Mouse (Mus musculus) liver, embryonic 14.5 days (tissue): ENCODE measurements around the gene Rab3gap2. TPM values are rescaled to one million over a fixed set of nuclear protein-coding genes. Genes with fewer than 3 reads are reported as not detected.

Experiments
- ATAC-seq: fragments of 200-750 bp; cut with Nextera tagmentation; 2 replicates; pipeline ENCODE4 v1.8.0; 2017; ENCODE audit warnings: moderate number of reproducible peaks, mild to moderate bottlenecking, moderate library complexity; ENCODE audit not compliant: insufficient read depth
- DNase-seq, 3 experiments: peaks; one replicate each; pipeline ENCODE4 v3.0.0-alpha.2; 2012 to 2013; ENCODE audit warnings: low read depth in 3 of 3, low spot score in 3 of 3
- H3K27ac ChIP-seq: fragments of 300-500 bp; sonication (generic); 2 replicates; pipeline ENCODE4 v1.5.1; 2014; ENCODE audit warnings: moderate library complexity, mild to moderate bottlenecking, control low read depth, inconsistent platforms
- H3K27me3 ChIP-seq: fragments of 300-500 bp; sonication (generic); 2 replicates; pipeline ENCODE4 v1.6.1; 2014; ENCODE audit warnings: mild to moderate bottlenecking, low read length, moderate library complexity; ENCODE audit not compliant: control insufficient read depth, insufficient read depth
- H3K36me3 ChIP-seq: fragments of 300-500 bp; sonication (generic); replicated peaks from 2 replicates; pipeline ENCODE4 v1.6.1; 2014; ENCODE audit warnings: low read depth; ENCODE audit not compliant: control insufficient read depth, insufficient read depth
- H3K4me1 ChIP-seq, 2 experiments: fragments of 200-500 bp in 1 of 2; fragments of 300-500 bp in 1 of 2; sonication (generic) in 1 of 2; replicated peaks; 2 replicates each; pipeline ENCODE4 v1.6.1; 2012 to 2014; ENCODE audit warnings: antibody characterized with exemption in 1 of 2, inconsistent platforms in 1 of 2, low read length in 1 of 2; ENCODE audit not compliant: control insufficient read depth in 2 of 2, insufficient read depth in 2 of 2
- H3K4me2 ChIP-seq: fragments of 300-500 bp; sonication (generic); 2 replicates; pipeline ENCODE4 v1.6.1; 2014; ENCODE audit warnings: low read depth, mild to moderate bottlenecking, control low read depth, moderate library complexity
- H3K4me3 ChIP-seq, 2 experiments: fragments of 200-500 bp in 1 of 2; fragments of 300-500 bp in 1 of 2; sonication (generic) in 1 of 2; 2 replicates each; pipeline ENCODE4 v1.5.1; 2012 to 2014; ENCODE audit warnings: low read depth in 2 of 2, low read length in 2 of 2, mild to moderate bottlenecking in 2 of 2, control low read depth in 1 of 2, inconsistent platforms in 1 of 2, moderate library complexity in 1 of 2; ENCODE audit not compliant: insufficient read depth in 1 of 2
- H3K9ac ChIP-seq: fragments of 300-500 bp; sonication (generic); replicated peaks from 2 replicates; pipeline ENCODE4 v1.6.1; 2014; ENCODE audit warnings: mild to moderate bottlenecking, control low read depth, moderate library complexity
- H3K9me3 ChIP-seq: fragments of 300-500 bp; sonication (generic); 2 replicates; pipeline ENCODE4 v1.6.1; 2016; ENCODE audit warnings: low read length, mixed read lengths; ENCODE audit not compliant: control insufficient read depth
- CTCF ChIP-seq: IDR thresholded peaks from 2 replicates; pipeline ENCODE4 v1.5.1; 2016; ENCODE audit warnings: antibody characterized with exemption, low read depth, control low read depth
- EP300 ChIP-seq: IDR thresholded peaks from 2 replicates; pipeline ENCODE4 v1.6.1; 2016; ENCODE audit warnings: antibody characterized with exemption, low read depth
- WGBS: fragments of 180-500 bp; shearing (Covaris S2); extraction: QIAGEN DNeasy Blood & Tissue Kit; methylation state at CpG from one replicate; pipeline ENCODE4 v1.1.7; 2014; ENCODE audit not compliant: insufficient replicate concordance; 5-methylcytosine and 5-hydroxymethylcytosine counted together
- polyA plus RNA-seq, 2 experiments: library from polyadenylated mRNA; depleted of rRNA in 1 of 2; stranded (reverse) in 1 of 2; unstranded in 1 of 2; fragments of >200 nt; fragmentation: Nextera tagmentation in 1 of 2; extraction: Ambion mirVana in 1 of 2; gene quantifications; 2 replicates each; pipeline versions ENCODE4 v1.2.1 to v1.2.3; 2012 to 2014

Gene Rab3gap2
- polyA plus RNA-seq, 2 experiments = 9.6 to 10.2 TPM

- Histone ChIP-seq H3K27ac (no peak overlapping the region), H3K4me1 (no peaks in the 10 kb centered on the region), H3K9ac (no peak overlapping the region), H3K4me2 (no peak overlapping the region), H3K9me3 (no peaks in the 10 kb centered on the region), H3K4me3 (no peak overlapping the region), H3K36me3 (no peaks in the 10 kb centered on the region), H3K27me3 (no peaks in the 10 kb centered on the region)
- WGBS = 50% methylated on average over 13 of the region's 13 CpGs
- DNase-seq = no peak
- TF ChIP-seq CTCF = peak; percentile 51
- no peak for TF ChIP-seq EP300
- ATAC-seq = no peak
Measured at GRCm38 (mm10) chr1:185187135-185187785, 16.7 kb upstream of the Rab3gap2 start.

- no peak overlapping the region for H3K4me3 ChIP-seq
- H3K9ac ChIP-seq = no peak overlapping the region
- no peak overlapping the region for H3K27ac ChIP-seq
- H3K36me3 ChIP-seq = no peaks in the 10 kb centered on the region
- H3K4me2 ChIP-seq = no peak overlapping the region
- TF ChIP-seq CTCF = no peak
- no peak for TF ChIP-seq EP300
- H3K9me3 ChIP-seq = no peaks in the 10 kb centered on the region
- WGBS = 66% methylated on average over 9 of the region's 9 CpGs
- DNase-seq (no peak), ATAC-seq (no peak)
- no peaks in the 10 kb centered on the region for H3K4me1 ChIP-seq
- H3K27me3 ChIP-seq = no peaks in the 10 kb centered on the region
Measured at GRCm38 (mm10) chr1:185189901-185190300, 14.0 kb upstream of the Rab3gap2 start.

GRCm38 (mm10) chr1:185192087-185192486 lies 11.8 kb upstream of the Rab3gap2 start:
- ATAC-seq (no peak), DNase-seq (no peak)
- Histone ChIP-seq H3K4me1 (no peaks in the 10 kb centered on the region), H3K9me3 (no peaks in the 10 kb centered on the region), H3K36me3 (no peaks in the 10 kb centered on the region), H3K4me3 (no peak overlapping the region), H3K9ac (no peak overlapping the region), H3K27me3 (no peaks in the 10 kb centered on the region), H3K4me2 (no peak overlapping the region), H3K27ac (no peak overlapping the region)
- 51% methylated on average over 8 of the region's 8 CpGs for WGBS
- no peak for TF ChIP-seq EP300
- TF ChIP-seq CTCF = no peak

GRCm38 (mm10) chr1:185193509-185193908 lies 10.4 kb upstream of the Rab3gap2 start:
- peak; percentile 27; the same call in 1 of the 2 replicates for ATAC-seq
- no peaks in the 10 kb centered on the region for H3K9me3 ChIP-seq
- H3K27ac ChIP-seq = no peak overlapping the region
- H3K4me1 ChIP-seq = no peaks in the 10 kb centered on the region
- H3K9ac ChIP-seq = no peak overlapping the region
- H3K36me3 ChIP-seq = no peaks in the 10 kb centered on the region
- 9% methylated on average over 10 of the region's 10 CpGs for WGBS
- H3K27me3 ChIP-seq = no peaks in the 10 kb centered on the region
- H3K4me3 ChIP-seq = no peak overlapping the region
- H3K4me2 ChIP-seq = peak overlapping the region; percentile 27
- no peak for TF ChIP-seq EP300
- TF ChIP-seq CTCF = peak; percentile 82
- peak; percentile 39 to 45 (median 43) for DNase-seq

- H3K4me2 ChIP-seq = no peak overlapping the region
- H3K36me3 ChIP-seq = no peaks in the 10 kb centered on the region
- no peaks in the 10 kb centered on the region for H3K4me1 ChIP-seq
- no peak overlapping the region for H3K4me3 ChIP-seq
- DNase-seq = no peak
- no peaks in the 10 kb centered on the region for H3K27me3 ChIP-seq
- 16% methylated on average over 3 of the region's 3 CpGs for WGBS
- H3K27ac ChIP-seq = no peak overlapping the region
- no peak for ATAC-seq
- H3K9me3 ChIP-seq = no peaks in the 10 kb centered on the region
- H3K9ac ChIP-seq = no peak overlapping the region
- no peak for TF ChIP-seq CTCF
- no peak for TF ChIP-seq EP300
Measured at GRCm38 (mm10) chr1:185196323-185196722, 7.6 kb upstream of the Rab3gap2 start.
